Mouse (Mus musculus) small intestine, adult 2 months (tissue): ENCODE results near the gene Icos.

Experiments used
- CTCF ChIP-seq: fragments of 200-500 bp; IDR thresholded peaks from 2 replicates; pipeline ENCODE4 v1.5.1; 2012; ENCODE audit warnings: low read depth, mild to moderate bottlenecking, control low read depth, inconsistent platforms, low read length, moderate library complexity, mixed read lengths; ENCODE audit not compliant: insufficient replicate concordance, insufficient read length; ENCODE audit errors: extremely low read depth
- POLR2A ChIP-seq: fragments of 200-500 bp; IDR thresholded peaks from 2 replicates; pipeline ENCODE4 v1.6.1; 2012; ENCODE audit warnings: low read depth, mild to moderate bottlenecking, control low read depth, inconsistent platforms, low read length, moderate library complexity

- TF ChIP-seq POLR2A (no peak), CTCF (no peak)
Observed at GRCm38 (mm10) chr1:61007516-61007915, 29.8 kb downstream of the Icos start.
